Mouse (Mus musculus): ENCODE measurements around the gene Prdm1.

The Prdm1 gene

DNA sequence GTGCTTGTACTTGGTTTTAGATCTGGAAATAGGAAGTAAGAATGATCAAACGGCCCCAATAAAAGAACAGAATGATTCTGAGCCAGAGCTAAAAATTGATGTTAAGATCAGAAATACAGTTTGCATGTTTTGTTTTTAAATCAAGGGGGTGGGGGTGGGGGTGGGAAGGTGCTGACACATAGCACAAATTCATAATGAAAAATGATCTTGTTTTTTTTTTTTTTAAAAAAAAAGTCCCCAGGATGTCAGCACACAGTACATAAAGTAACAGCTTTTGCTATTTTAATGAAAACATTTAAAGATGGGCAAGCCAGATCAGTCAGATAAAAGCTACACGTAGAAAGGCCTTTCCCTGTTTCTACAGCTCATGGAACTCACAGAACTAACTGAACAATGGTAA, 74.2 kb downstream of the Prdm1 start:
- no peak for DNase-seq

DNA sequence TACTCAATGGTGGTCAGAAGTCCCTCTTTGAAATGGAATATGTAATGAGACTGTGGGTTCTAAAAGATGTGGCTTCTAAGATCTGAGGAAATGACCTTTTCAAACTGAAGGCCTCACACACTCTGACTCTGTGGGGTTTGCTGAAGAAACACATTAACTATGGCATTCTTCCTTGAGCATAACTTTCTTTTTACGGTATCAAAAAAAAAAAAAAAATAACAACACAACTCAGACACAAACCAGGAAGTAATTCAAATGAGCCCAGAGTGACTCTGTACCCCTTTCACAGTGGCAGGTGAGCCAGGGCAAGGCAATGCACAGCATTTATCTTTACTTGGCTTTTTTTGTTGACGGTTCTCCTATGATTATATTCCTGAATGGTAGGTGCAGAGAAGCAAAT, 77.5 kb downstream of the Prdm1 start:
- DNase-seq = no peak

DNA sequence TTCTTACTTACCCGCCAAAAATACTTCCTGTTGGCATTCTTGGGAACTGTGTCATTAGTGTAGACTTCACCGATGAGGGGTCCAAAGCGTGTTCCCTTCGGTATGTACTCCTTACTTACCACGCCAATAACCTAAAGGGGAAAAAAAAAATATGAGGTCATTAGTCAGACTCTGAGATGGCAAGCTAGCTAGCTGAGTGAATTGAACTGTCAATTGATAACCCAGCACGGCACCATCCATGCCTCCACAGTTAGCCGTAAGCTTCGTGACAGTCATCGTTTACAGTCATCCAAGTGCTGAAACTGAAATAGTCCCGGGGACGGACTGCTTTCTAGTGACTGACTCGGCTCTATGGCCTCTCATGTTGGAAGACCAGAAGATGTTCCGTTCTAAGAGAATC, 78.2 kb downstream of the Prdm1 start:
- DNase-seq = no peak

DNA sequence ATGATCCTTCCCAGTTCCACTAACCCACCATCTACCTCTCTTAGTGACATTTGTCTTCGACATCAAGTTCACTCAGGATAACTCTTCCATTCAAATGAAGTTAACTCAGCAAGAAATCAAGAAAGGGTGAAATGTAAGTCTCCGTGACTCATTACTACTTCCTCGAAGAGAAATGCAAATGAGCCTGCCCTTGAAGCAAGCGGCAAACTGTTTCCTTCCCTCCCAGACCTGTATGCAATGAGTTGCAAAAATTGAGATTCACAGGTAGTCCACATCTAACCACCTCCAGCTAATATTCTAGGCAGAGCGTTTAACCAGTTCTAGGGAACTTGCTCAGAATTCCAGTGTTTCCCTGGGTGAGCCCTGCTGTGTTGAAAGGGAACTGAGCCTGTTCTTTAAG, 78.6 kb downstream of the Prdm1 start:
- DNase-seq = no peak

DNA sequence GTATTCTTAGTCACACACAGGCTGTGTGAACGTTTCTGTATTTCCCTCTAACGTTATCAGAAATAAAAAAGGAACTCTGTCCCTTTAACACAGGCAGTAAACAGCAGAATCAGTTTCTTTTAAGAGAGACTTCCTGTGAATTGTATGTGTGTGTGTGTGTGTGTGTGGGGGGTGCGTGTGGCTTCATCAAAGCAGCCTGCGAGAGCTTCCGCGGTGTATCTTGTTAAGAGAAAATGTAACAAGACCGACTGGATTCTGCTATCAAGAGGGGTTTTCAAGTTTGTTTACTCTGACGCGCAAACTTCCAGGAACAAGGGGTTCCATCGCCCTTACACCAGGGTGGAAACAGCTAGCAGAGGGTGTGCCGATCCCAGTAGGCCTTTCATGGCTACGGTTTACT, 80.1 kb downstream of the Prdm1 start:
- no peak for DNase-seq

DNA sequence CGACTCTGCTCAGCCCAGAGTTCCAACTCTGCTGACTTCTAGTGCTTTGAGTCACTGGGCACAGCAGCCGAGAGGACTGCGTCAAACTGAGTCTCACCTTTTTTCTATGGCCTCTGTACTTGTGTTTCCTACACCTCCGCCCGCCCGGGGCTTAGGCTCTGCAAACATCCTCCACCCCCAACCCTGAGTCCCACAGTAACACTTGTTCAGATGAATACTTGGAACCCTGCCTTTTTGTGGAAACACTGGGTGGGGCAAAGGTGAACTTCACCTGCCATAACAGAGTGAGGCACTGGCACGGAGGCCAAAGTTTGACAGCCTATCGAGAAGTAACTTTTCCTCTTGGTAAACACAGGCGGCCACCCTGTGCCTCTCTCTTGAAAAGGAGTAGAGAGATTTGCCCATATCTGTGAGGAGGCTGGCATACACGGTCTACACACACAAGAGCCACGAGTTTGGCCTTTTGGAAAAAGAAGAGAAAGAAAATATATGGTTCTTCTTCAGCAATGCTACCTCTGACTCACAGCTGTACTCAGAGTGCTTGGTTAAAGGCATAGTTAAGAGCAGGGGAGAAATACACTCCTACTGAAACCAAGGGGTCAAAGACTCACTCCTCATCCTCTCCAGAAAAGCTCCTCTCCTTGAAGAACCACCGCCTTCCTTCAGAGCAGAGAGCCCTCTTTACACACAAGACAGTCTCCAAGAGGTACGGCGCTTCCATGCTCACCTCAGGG, 80.7 kb downstream of the Prdm1 start:
- DNase-seq = no peak

DNA sequence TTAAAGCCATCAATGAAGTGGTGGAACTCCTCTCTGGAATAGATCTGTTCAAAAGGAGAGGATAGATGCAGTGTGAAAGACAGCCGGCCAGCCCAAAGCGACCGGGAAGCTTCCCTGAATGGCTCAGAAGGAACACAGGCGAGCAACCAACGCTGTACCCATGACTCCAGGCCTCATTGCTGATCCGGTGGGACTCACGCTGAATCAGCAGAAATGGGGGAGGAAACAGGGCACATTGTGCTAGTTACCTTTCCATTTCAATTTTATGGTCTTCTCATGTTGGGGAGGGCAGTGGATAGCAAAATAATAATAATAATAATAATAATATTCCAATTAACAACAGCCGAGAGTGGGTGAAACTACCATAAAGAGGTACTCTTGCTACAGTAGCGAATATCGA, 81.3 kb downstream of the Prdm1 start:
- no peak for DNase-seq

DNA sequence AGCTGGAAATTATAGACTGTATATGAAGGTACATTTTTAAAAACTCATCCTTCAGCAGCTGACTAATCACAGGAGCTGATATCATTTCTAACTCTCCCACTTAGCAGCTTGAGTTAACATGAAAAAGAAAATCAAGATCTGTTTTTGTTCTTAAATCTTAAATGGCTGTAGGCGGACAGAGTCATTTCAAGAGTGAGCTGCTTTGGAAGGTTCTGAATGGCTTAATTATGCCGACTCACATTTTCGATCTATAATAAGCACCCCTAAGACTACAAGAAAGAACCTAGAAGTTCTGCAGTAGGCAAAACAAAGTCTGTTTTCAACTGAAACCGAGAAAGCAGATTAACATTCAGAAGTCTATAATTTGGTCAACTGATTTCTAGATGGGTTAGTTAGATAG, 83.9 kb downstream of the Prdm1 start:
- no peak for DNase-seq

DNA sequence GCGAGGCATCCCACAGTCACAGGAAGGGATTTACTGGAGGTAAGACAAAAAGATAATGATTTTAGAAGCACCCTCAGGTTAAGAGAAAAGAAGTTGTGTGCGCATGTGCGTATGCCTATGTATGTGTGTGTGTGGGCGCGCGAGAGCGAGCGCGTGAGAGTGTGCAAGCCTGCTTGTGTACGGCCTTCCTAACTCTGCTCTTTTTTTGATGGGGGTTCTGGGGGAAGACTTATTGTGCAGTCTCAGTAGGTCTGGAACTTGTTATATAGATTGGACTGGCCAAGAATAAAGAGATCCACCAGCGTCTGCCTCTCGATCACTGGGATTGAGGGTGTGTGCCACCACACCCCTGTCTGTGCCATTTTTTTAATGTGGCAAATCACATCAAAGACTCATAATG, 84.6 kb downstream of the Prdm1 start:
- DNase-seq = no peak

DNA sequence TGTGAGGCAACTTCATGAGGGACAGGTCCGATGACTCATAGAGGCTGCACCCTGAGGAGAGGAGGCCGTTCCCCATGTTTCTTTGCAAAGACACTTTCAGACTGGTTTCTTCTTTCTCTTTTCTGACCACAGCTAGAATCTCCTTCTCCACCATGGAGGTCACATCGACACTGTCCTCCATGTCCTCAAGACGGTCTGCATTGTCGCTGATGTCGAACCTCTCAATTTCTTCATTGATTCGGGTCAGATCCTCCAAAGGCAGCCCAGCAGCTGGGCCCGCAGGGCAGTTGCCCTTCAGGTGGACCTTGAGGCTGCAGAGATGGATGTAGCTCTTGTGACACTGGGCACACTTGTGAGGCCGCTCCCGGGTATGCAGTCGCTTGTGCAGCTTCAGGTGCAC, 88.6 kb downstream of the Prdm1 start:
- DNase-seq = no peak

DNA sequence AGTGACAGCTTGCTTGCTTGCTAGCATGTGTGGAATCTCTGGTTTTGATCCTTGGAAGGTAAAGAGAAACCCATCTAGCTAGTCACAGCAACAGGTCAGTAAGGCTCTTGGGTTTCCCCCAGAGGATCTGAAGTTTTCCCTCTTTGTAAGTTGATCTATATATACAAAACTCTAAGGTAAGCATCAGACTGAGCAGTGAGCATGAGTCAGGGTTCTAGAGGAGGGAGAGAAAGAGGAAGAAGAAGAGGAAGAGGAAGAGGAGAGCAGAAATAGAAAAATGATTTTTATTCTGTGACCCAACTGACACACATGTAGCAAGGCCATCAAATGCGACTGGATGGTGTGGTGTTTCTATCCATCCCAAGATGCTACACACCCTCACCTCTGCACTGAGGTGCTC, 90.7 kb downstream of the Prdm1 start:
- DNase-seq = no peak

DNA sequence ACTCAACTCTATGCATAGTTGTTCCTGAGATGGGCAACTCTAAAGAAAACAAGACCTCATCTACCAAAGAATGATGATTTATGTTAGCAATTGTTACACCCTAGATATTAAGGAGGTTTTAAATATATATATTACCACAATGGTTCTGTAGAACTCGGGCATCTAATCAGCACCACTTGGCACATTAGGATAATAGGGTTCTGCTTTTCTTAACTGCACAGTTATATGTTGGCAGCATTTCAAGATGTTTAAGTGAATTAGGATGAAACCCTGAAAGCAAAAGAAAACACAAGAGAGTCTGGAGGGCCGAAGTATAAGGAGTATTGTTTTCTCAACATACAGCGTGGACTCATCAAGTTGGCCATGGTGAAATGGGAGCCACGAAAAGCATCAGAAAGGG, 92.3 kb downstream of the Prdm1 start:
- DNase-seq = no peak

DNA sequence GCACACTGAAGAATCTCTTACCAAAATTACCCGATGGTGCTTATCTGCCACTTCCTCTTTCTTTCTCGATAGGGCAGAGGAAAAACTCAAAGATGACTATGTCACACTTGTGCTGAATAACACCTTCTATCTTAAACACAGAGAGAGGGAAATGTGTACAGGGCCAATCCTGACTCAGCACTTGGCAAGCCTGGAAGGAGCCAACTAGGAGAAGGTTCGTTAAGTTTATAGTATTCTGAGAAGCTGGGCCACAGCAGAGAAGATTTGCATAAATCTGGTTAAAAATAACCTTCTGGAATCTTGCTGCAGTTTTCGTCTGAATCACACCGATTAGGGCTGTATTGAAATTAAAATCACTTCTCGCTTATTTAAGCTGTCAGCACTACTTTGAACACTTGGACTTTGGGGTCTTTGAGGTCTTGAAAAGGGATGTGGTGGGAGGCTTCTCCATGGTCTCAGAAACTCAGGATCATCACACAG, 93.6 kb downstream of the Prdm1 start:
- no peak for DNase-seq

DNA sequence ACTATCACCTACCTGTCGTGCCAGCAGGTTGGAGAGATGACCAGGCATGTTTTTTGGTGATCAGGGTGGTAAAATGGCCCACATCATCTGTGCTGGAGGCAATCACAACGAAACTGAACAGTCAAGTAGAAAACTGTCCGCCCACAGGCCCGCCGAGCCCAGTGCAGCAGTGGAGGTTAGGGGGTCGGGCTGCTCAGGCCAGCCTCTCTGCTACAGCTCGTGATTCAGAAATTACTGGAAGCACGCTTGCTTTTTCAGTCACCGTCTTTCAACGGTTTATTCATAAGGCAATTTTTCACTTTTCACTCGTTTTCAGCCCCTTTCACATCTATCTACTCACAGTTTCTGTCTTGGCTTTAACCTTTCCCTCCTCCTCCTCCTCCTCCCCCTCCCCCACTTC, 96.1 kb downstream of the Prdm1 start:
- DNase-seq = no peak

DNA sequence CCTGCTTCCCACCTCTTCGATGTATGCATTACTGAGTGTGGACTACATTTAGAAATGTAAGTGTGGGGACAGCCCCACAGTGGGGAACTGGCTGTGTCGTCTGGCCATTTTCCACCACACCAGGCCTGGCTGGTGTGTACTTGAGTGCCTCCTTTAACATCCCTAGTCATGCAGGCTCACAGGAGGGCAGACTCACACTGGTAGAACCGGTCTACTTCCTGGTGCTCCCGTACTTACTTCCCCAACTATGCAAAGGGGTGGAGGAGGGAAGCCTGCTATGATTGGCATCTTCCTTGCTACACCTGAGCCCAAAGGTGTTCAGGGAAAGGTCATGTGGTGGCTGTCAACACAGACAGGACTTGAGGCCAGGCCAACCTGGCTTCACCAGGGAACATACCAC, 96.6 kb downstream of the Prdm1 start:
- DNase-seq = no peak

DNA sequence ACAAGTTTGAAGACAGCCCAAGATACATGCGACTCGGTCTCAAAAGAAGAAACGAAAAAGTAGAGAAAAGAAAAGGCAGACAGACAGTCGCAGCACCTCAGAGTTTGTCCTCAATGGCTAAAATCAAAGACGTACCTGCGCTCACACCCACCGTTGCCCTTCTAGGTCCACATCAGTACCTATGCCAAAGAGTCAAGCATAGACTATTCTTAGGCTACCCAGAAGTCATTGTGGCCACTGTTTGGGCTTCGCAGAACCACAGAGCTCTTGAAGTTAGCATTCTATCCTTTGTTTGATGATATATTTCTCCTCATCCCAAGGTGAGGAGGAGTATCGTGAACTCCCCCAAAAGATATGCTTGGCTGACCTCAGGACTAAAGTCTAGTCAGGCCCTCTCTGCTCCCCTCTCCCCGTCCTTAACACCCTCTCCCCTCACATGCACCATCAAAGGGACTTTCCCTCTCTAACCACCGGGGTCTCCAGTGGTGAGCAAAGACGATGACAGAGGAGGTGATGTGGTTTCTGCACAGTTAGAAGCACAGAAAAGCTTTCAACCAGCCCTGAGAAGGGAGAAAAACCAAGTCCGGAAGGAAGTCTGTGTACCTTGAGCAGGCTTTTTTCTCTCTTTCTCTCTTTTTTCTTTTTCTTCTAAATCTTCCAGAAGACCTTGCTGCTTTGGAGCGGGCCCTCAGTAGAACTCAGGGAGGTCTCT, 99.0 kb downstream of the Prdm1 start:
- no peak for DNase-seq

DNA sequence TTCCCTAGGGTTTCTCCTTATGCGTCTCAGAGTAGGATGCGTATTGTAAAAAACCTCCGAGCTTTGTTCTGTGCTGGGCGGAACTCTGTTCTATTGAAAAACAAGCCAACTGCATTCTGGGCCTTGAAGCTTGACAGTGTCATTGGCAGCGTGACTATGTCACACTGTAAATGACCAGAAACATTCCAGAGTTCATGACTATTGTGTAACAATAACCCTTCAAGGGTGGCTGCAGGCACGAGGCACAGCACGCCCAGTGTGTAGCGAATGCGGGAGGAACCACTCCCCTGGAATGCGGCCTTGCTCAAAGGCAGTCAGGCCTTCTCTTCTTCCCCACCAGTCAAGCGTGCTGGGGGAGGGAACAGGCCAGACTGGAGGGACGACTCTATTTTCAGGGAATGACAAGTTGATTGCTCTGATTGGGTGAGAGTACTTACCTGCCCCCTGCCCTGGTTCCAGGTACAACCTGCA, 100.4 kb downstream of the Prdm1 start:
- DNase-seq = no peak

DNA sequence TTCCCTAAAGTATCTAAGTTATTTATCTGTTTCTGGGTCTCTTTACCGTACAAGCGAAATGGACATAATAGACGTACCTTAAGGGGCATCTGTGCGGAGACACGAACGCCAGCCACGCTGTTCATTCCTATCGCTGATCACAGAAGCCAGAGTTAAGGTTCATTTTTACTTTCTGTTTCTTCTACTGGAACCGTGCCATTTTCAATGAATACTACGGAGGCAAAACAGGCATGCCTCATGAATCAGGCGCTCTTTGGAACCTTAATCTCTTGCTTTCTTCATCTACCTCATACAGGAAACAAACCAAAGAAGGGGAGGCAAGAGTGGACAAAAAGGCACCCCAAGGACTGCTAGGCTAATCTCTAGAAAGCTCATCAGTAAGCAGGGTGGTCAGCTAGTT, 100.9 kb downstream of the Prdm1 start:
- DNase-seq = no peak

DNA sequence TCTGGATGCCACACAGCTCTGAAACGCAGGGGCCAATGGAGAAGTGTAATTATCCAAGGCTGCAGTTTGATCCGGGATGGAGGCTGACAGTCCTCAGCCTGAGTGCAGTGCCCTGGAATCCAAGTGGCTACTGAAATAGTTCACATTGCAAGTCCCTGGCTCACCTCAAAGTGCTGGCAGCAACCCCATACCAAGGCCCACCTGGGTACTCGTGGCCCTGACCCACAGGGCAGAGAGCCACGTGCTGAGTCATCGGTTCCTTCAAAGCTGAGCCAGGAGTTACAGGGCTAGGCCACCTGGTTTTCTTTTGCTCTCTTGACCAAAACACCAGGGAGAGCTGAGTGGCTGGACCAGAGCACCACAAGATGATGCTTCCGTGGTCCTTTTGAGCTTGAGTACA, 103.3 kb downstream of the Prdm1 start:
- peak; percentile 5 for DNase-seq

DNA sequence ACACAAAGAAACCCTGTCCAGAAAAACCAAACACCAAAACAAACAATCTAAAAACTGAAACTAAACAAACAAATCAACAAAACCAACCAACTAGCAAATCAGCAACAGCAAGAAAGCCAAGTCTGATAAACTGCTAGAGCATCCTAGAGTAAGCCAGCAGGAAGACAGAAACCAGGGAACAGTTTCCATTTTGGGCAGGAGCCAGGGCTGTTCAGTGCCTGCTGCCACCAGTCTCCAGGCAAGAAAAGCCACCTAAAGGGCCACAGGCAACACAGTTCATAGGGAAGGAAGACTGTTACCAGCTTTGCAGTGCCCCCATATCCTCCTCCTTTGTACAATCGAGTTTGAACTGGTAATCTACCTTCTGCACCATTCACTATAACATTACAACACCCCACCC, 106.4 kb downstream of the Prdm1 start:
- no peak for DNase-seq

DNA sequence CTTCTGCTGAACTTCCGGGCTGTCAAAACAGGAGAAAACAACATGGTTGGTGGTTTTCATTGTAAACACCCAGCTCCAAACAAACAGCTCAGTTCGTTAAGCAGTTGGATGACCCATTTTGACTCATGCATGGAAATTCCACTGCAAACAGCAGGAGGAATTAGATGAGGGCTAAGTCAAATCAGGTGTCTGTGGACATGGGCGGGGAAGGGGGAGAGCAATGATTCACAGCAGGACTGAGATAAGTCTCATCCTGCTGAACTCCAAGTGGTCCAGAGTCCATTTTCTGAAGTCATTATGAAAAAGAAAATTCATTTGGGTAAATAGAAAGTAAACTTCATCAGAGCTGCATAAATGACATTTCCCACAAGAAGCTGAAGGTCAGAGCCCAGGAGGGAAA, 108.1 kb downstream of the Prdm1 start:
- DNase-seq = no peak

DNA sequence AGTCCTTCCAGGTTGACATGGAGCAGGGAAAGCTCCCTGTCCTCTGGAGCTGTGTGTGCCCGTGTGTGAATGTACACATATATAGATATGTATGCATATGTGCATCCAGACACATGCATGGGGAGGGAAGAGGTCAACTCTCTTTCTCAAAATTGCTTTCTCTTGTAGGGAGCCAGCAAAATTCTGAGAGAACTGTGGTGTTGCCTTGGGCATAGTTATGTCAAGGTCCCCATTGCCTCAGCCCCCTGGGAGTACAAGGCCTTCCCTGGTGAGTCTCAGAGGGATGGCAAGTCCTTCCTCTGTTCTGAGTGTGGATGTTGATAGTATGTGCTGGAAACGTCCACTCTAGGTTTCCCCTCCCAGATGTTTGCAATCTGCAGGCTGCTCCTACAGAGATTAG, 109.4 kb downstream of the Prdm1 start:
- DNase-seq = no peak

DNA sequence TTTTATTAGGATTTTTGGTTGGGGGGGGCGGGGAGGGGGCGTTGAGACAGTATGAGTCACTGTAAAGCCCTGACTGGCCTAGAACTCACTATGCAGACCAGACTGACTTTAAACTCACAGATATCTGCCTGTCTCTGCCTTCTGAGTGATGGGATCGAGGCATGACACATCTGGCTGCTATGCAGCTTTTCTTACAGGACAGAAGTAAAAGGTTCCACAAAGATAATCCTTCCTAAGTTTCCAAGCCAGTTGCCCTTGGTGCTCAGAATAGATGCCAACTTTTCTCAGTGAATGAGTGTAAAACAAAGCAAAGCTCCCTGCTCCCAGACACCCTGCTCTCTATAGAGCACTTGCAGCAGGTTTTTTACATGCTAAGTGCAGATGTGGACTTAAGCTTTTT, 112.7 kb downstream of the Prdm1 start:
- no peak for DNase-seq

DNA sequence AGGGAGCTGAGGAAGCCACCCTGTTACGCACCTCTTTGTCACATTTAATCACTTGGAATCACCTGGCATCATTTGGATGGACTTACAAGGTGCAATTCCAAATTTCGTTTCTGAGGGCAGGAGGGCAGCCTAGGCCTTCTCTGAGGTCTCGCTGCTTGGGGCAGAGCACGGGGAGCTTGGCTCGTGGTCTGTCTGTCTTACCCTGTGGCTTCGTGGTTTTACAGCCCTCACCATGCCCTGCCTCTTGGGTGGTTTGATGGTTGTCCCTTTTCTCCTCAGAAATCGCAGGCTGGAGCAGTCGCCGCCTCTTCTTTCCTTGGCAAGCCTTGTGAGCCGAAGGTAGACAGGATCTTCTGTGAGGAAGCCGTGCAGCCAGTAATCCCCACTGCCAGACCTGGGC, 118.3 kb downstream of the Prdm1 start:
- no peak for DNase-seq

DNA sequence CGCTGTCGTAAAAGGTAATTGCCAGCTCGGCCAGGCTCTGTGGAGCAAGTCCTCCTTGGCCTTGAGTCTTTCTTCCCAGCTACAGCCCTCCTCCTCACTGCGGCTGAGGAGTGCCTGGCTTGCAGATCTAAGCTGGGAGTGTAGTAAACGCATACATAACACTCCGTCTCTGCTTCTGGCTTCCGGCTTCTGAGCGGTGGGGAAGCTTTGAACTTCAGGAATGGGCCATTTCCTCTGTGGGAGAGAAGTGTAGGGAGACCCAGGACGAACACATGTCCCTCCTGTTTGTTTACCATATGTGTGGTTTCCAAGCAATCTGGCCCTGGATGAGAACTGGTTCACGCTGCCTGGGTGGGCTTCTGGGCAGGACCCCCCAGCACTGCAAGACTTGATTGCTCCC, 119.2 kb downstream of the Prdm1 start:
- no peak for DNase-seq

All from cerebellum, adult 9-11 months (tissue).